Mouse (Mus musculus): Measurements from ENCODE around the gene Hist3h2a.

The Hist3h2a gene

GRCm38 (mm10) chr11:58970831-58971530, 16.5 kb downstream of the Hist3h2a start:
- peak; percentile 25 for DNase-seq

- no peak for DNase-seq
These were observed 17.3 kb downstream of the Hist3h2a start for GRCm38 (mm10) chr11:58971796-58972195.

GRCm38 (mm10) chr11:58974414-58974813, 19.9 kb downstream of the Hist3h2a start:
- no peak for DNase-seq

- peak; percentile 65 for DNase-seq
These were observed 22.7 kb downstream of the Hist3h2a start for GRCm38 (mm10) chr11:58977150-58977549.

GRCm38 (mm10) chr11:58977607-58978026, 23.1 kb downstream of the Hist3h2a start:
- DNase-seq = no peak

GRCm38 (mm10) chr11:58978027-58978705, 23.7 kb downstream of the Hist3h2a start, which contains the start of gene Trim11:
Gene Trim11, plus strand, starts transcription at chr11:58978093.
- DNase-seq = peak; percentile 79

- DNase-seq = no peak
These were observed 24.2 kb downstream of the Hist3h2a start for GRCm38 (mm10) chr11:58978706-58979030.

- no peak for DNase-seq
These were observed 24.7 kb downstream of the Hist3h2a start for GRCm38 (mm10) chr11:58979183-58979582.

GRCm38 (mm10) chr11:58979661-58980060, 25.2 kb downstream of the Hist3h2a start:
- DNase-seq = no peak

GRCm38 (mm10) chr11:58980381-58980990, 26.0 kb downstream of the Hist3h2a start:
- DNase-seq = no peak

- DNase-seq = peak; percentile 94
These were observed 27.3 kb downstream of the Hist3h2a start for GRCm38 (mm10) chr11:58981541-58982447.

GRCm38 (mm10) chr11:58982471-58983097, 28.1 kb downstream of the Hist3h2a start:
- peak; percentile 67 for DNase-seq

- no peak for DNase-seq
These were observed 29.3 kb downstream of the Hist3h2a start for GRCm38 (mm10) chr11:58983691-58984341.

GRCm38 (mm10) chr11:58984657-58985056, 30.2 kb downstream of the Hist3h2a start:
- peak; percentile 43 for DNase-seq

- no peak for DNase-seq
These were observed 30.9 kb downstream of the Hist3h2a start for GRCm38 (mm10) chr11:58985299-58985917.

- no peak for DNase-seq
These were observed 34.7 kb downstream of the Hist3h2a start for GRCm38 (mm10) chr11:58989166-58989565.

GRCm38 (mm10) chr11:58990141-58990540, 35.7 kb downstream of the Hist3h2a start:
- no peak for DNase-seq

GRCm38 (mm10) chr11:58990794-58991193, 36.3 kb downstream of the Hist3h2a start:
- DNase-seq = no peak

- DNase-seq = no peak
These were observed 37.4 kb downstream of the Hist3h2a start for GRCm38 (mm10) chr11:58991911-58992310.

GRCm38 (mm10) chr11:58993091-58993670, 38.7 kb downstream of the Hist3h2a start:
- no peak for DNase-seq

GRCm38 (mm10) chr11:58994337-58994826, 39.9 kb downstream of the Hist3h2a start:
- peak; percentile 85 for DNase-seq

All from thymus, postnatal 4 days (tissue).